Mouse (Mus musculus): ENCODE measurements around the gene Cops9. TPM values are rescaled to one million over a fixed set of nuclear protein-coding genes. Genes with fewer than 3 reads are reported as not detected.

The Cops9 gene
- 178 and 190 TPM in 2 replicates for total RNA-seq (2015)
- total RNA-seq (2017), result 166 and 180 TPM in 2 replicates

GRCm38 (mm10) chr1:92641514-92642272, at the start of gene Cops9:
TSS of gene Cops9 (minus strand) at chr1:92641985.
- ATAC-seq (ENCODE audit: poor library complexity, severe bottlenecking), result peak; percentile 93

GRCm38 (mm10) chr1:92691166-92691844, 49.5 kb upstream of the Cops9 start:
- ATAC-seq (ENCODE audit: poor library complexity, severe bottlenecking), result no peak

- no peak for ATAC-seq (ENCODE audit: poor library complexity, severe bottlenecking)
Measured at GRCm38 (mm10) chr1:92686994-92687393, 45.2 kb upstream of the Cops9 start.

GRCm38 (mm10) chr1:92683151-92683550, 41.4 kb upstream of the Cops9 start:
- ATAC-seq (ENCODE audit: poor library complexity, severe bottlenecking), result no peak

- ATAC-seq (ENCODE audit: poor library complexity, severe bottlenecking), result no peak
Measured at GRCm38 (mm10) chr1:92680668-92681603, 39.2 kb upstream of the Cops9 start.

GRCm38 (mm10) chr1:92678757-92679156, 37.0 kb upstream of the Cops9 start:
- no peak for ATAC-seq (ENCODE audit: poor library complexity, severe bottlenecking)

- ATAC-seq (ENCODE audit: poor library complexity, severe bottlenecking), result no peak
Measured at GRCm38 (mm10) chr1:92676676-92676975, 34.8 kb upstream of the Cops9 start.

- peak; percentile 88 for ATAC-seq (ENCODE audit: poor library complexity, severe bottlenecking)
Measured at GRCm38 (mm10) chr1:92675932-92676675, 34.3 kb upstream of the Cops9 start.

- no peak for ATAC-seq (ENCODE audit: poor library complexity, severe bottlenecking)
Measured at GRCm38 (mm10) chr1:92673258-92673782, 31.5 kb upstream of the Cops9 start.

- ATAC-seq (ENCODE audit: poor library complexity, severe bottlenecking), result no peak
Measured at GRCm38 (mm10) chr1:92671326-92671725, 29.5 kb upstream of the Cops9 start.

- ATAC-seq (ENCODE audit: poor library complexity, severe bottlenecking), result no peak
Measured at GRCm38 (mm10) chr1:92669430-92669829, 27.6 kb upstream of the Cops9 start.

- ATAC-seq (ENCODE audit: poor library complexity, severe bottlenecking), result no peak
Measured at GRCm38 (mm10) chr1:92667106-92667505, 25.3 kb upstream of the Cops9 start.

GRCm38 (mm10) chr1:92659392-92659791, 17.6 kb upstream of the Cops9 start:
- ATAC-seq (ENCODE audit: poor library complexity, severe bottlenecking), result peak; percentile 80

GRCm38 (mm10) chr1:92657025-92657820, 15.4 kb upstream of the Cops9 start:
- ATAC-seq (ENCODE audit: poor library complexity, severe bottlenecking), result no peak

- ATAC-seq (ENCODE audit: poor library complexity, severe bottlenecking), result no peak
Measured at GRCm38 (mm10) chr1:92654676-92655075, 12.9 kb upstream of the Cops9 start.

- no peak for ATAC-seq (ENCODE audit: poor library complexity, severe bottlenecking)
Measured at GRCm38 (mm10) chr1:92653179-92653578, 11.4 kb upstream of the Cops9 start.

GRCm38 (mm10) chr1:92651467-92651866, 9.7 kb upstream of the Cops9 start:
- no peak for ATAC-seq (ENCODE audit: poor library complexity, severe bottlenecking)

GRCm38 (mm10) chr1:92648673-92649072, 6.9 kb upstream of the Cops9 start, which contains the start of gene Otos:
TSS of gene Otos (minus strand) at chr1:92648841.
- ATAC-seq (ENCODE audit: poor library complexity, severe bottlenecking), result peak; percentile 66

- peak; percentile 53 for ATAC-seq (ENCODE audit: poor library complexity, severe bottlenecking)
Measured at GRCm38 (mm10) chr1:92648197-92648596, 6.4 kb upstream of the Cops9 start.
